Mouse (Mus musculus) testis, adult 2 months (tissue): ENCODE data around the gene Xntrpc.

Experiments used
- CTCF ChIP-seq: fragments of 200-500 bp; IDR thresholded peaks from 2 replicates; pipeline ENCODE4 v1.5.1; 2012; ENCODE audit warnings: low read depth, mild to moderate bottlenecking, inconsistent platforms, low read length, moderate library complexity; ENCODE audit not compliant: control insufficient read depth, insufficient read depth, insufficient replicate concordance
- POLR2A ChIP-seq: fragments of 200-500 bp; IDR thresholded peaks from 2 replicates; pipeline ENCODE4 v1.6.1; 2012; ENCODE audit warnings: low read depth, mild to moderate bottlenecking, inconsistent platforms, low read length, moderate library complexity; ENCODE audit not compliant: control insufficient read depth

- no peak for TF ChIP-seq CTCF
- TF ChIP-seq POLR2A = no peak
These were observed 4.2 kb upstream of the Xntrpc start for GRCm38 (mm10) chr7:102061353-102061752.
